Mouse (Mus musculus) ES-CJ7 (cell line): Measurements from ENCODE around the gene 1600002K03Rik.
A peak's percentile ranks its signal among the peaks of the same experiment; 100 is the strongest.

Source experiments
- DNase-seq: peaks from one replicate; pipeline ENCODE4 v3.0.0; 2011; ENCODE audit warnings: low read depth, low spot score

Gene 1600002K03Rik

GRCm38 (mm10) chr10:80141243-80141642, 31.5 kb upstream of the 1600002K03Rik start:
- peak; percentile 98 for DNase-seq

DNA sequence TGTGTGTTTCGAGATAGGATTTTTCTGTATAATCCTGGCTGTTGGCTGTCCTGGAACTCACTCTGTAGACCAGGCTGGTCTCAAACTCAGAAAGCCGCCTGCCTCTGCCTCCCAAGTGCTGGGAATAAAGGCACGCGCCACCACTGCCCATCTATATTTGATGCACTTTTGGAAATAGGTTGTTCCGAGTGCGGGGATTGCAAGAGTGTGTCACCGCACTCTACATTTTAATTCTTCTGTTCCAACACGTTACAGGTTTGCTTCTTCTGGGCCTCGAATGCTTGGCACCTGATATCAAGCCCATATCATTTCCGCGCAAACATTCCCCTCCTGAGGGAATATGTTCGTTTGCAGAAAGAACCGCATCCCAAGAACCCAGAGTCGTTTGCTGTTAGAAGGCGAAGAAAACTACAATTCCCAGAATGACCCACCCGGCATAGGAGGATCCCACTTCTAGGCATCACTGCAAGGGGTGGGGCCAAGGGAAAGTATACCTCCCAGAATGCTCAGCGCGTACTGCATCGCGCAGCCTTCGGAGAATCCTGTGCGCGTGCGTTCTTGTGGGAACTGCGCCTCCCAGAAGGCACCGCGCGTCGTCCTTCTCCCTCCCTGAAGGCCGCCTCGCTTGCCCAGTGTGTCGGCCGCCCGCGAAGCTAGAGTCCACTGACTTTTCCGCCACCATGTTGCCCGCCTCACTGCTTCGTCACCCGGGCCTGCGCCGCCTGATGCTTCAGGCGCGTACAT, 30.8 kb upstream of the 1600002K03Rik start:
- DNase-seq, result peak; percentile 99

DNA sequence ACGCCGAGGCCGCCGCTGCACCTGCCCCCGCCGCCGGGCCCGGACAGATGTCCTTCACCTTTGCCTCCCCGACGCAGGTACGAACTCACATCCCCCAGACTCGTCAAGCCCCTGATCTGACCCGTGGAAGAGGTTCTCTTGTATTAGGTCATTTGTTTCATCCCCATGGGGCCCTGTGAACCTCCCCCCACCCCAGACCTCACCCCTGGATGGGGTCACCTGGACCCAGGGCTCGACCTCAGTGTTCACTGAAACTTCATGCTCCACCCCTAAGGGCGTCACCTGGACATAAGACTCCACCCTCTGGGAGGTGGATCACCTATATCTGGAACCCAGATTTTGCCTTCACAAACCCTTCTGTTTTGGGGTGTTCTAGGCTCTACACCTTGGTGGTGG, 30.2 kb upstream of the 1600002K03Rik start:
- peak; percentile 59 for DNase-seq

GRCm38 (mm10) chr10:80143664-80144063, 29.1 kb upstream of the 1600002K03Rik start:
- no peak for DNase-seq

- DNase-seq, result no peak
Measured at GRCm38 (mm10) chr10:80144159-80144558, 28.6 kb upstream of the 1600002K03Rik start.

- DNase-seq, result peak; percentile 70
Measured at GRCm38 (mm10) chr10:80144864-80145838, 27.6 kb upstream of the 1600002K03Rik start.

- DNase-seq, result no peak
Measured at GRCm38 (mm10) chr10:80145896-80146295, 26.8 kb upstream of the 1600002K03Rik start.

GRCm38 (mm10) chr10:80146568-80147011, 26.2 kb upstream of the 1600002K03Rik start:
- DNase-seq, result no peak

- DNase-seq, result no peak
Measured at GRCm38 (mm10) chr10:80147146-80147718, 25.5 kb upstream of the 1600002K03Rik start.

DNA sequence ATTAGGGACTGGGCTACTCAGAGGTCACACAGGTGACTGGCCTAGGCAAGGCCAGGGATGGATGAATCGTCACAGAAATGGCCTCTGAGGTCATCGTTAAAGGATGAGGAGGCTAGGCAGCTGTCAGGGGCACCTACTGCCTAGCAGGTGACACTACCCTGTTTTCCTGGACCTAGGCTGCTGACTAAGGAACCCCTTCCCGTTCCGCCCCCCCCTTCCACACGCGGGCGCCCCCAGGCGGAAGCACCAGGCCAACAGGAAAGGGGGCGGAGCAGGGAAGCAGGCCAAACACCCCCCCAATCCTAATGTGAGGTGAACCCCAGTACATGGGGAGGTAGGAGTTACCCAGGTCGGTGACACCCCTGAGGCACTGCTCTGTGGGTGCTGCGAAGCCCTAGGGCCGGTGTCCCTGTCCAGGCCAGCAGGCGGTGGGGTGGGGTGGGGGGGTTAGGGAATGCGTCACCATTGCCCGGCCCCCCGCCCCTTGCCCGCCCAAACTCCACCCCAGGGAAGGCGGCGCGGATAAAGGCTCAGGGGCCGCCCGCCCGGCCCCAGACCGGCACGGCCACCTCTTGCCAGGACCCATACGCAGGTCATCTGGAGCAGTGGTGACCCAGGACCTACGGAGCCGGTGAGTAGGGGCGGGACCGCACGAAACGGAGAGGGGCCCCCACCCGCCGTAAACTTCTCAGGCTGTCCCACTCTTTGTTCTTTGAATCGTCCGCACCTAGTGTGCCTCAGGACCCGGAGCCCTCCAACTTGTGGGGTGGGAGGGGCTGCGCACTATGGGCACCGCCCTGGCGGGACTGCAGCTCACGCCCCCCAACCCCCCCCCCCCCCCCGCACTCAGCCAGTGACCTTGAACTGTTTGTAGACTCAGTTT, 24.8 kb upstream of the 1600002K03Rik start, which contains the start of gene Midn:
TSS of gene Midn (plus strand) at position 554 of the 883 bp plus-strand sequence.
- peak; percentile 74 for DNase-seq

GRCm38 (mm10) chr10:80148610-80149290, 24.0 kb upstream of the 1600002K03Rik start:
- no peak for DNase-seq

GRCm38 (mm10) chr10:80149291-80150225, 23.2 kb upstream of the 1600002K03Rik start:
- peak; percentile 99 for DNase-seq

DNA sequence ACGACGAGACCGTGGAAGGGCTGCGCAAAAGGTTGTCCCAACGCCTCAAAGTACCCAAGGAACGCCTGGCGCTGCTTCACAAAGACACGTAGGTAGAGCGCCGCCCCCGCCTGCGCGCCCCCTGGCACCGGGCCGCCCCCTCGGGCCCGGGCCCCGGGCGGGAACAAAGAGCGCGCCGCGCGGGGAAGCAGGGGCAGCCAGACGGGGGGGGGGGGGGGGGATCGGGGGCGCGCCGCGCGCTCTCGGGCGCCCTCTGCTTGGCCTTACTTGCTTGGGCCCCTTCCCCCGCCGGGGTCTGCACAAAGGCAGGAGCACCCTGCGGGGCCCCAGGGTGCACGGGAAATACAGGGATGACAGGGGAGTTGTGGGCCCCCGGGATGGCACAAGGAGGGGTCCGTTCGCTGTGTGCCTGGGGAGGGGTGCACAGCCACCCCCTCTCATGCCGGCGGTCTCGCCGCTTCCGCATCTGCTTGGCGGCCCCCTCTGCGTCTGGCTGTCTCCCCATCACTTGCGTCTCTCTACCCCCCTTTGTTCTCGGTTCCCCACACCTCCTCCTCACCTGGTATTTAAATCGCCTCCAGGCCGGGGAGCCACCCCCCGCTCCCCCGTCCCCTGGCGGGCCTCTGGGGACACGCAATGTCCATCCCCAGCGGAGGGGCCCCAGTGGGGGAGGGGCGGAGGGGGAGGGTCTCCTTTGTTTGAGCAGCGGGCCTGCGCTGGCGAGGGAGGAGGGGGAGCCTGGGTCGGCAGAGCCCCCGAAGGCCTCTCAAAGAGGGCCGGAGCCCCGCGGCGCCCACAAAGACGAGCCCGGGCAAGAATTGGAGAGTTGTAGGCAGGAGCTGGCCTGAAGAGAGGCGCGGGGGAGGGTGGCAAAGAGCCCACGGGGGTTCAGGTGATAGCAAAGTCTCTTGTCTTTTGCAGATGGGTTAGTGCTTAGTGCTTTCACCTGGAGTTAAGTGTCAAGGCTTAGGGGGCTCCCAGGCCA, 22.2 kb upstream of the 1600002K03Rik start:
- peak; percentile 55 for DNase-seq

DNA sequence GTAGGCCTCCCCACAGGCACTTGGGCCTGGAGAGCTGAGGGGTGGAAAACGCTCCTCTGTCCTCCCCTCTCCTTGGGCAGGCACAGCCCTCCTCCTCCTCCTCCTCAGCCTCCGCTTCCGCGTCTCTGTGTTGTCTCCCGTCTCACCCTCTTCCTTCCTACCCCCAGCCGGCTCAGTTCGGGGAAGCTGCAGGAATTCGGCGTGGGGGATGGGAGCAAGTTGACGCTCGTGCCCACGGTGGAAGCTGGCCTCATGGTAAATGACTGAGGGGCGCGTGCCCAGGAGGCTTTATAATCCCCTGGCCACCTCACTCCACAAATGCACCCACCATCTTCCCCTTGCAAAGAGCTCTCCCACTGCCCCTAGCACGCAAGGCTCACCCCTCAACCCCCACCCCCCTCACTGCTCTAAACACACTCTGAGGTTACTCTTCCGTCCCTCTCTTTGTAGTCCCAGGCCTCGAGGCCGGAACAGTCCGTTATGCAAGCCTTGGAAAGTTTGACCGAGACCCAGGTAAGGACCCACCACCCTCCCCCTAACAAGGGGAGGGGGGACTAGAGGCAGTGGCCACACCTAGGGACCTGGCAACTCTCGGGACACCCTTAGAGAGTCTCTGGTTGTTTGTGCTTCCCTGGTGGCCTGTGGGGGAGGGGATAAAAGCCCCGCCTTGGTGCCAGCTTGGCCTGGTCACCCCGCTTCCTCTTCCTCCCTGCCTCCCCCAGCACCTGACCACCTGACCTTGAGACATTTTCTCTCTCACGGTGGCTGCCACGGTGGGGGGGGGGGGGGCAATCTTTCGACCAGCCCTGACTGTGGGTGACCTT, 21.3 kb upstream of the 1600002K03Rik start:
- DNase-seq, result peak; percentile 71

DNA sequence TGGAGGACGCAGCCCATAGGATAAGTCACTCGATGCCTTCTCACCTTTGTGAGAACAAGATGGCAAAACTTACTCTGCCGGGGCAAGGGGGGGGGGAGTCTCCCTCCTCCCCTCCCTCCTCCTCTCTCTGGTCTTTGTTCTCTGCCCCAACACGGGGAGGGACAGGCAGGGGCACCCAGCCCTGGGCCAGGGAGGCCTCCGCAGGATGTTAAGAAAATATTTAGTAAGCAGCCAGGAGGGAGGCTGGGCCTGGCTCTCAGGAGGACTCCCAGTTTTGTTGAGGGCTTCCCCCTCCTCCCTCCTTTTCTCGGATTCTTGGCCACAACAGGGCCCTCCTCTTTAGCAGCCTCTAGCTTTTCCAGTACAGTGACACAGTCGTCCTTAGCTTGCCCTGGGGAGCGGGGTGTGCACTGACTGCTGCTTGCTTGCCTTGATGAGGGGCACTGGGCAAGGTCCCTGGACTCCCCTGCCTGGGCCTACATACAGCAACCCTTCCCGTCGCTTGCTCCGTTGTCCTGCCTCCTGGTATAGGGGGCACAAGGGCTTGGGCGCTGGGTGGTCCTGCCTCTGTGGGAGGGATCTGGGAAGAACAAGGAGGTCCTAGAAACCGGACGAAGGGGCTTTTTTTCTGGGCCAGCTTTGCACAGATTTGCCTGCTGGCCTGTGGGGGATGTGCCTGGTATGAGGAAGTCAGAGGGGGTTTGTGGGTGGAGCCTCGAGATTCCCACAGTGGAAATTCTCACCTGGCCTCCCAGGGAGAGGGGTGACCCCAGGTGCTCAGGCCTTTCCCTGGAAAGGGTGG, 20.5 kb upstream of the 1600002K03Rik start:
- peak; percentile 37 for DNase-seq

- no peak for DNase-seq
Measured at GRCm38 (mm10) chr10:80152873-80153260, 19.9 kb upstream of the 1600002K03Rik start.
